Mouse (Mus musculus): ENCODE data around the gene Ppp1cc. TPM values are rescaled to one million over a fixed set of nuclear protein-coding genes. Genes with fewer than 3 reads are reported as not detected.
A peak's percentile ranks its signal among the peaks of the same experiment; 100 is the strongest.

Gene Ppp1cc
- total RNA-seq (2021) = 100 to 1,000 TPM; 134 to 152 TPM
- long read RNA-seq, experiment 1, transcript Ppp1cc-201 (8 exons, 1,442 nt) = minor isoform, 25 of 141 reads
- long read RNA-seq, experiment 1, transcript Ppp1cc-202 (7 exons, 2,384 nt) = major isoform, 98 of 141 reads
- long read RNA-seq, experiment 1, transcript Ppp1cc-203 (6 exons, 2,492 nt) = minor isoform, 5 of 141 reads
- long read RNA-seq, experiment 1, partial matches to known transcripts = 6 of 141 reads
- long read RNA-seq, experiment 1, other reads (novel, unspliced or antisense) = 6 of 141 reads
- long read RNA-seq, experiment 2, transcript Ppp1cc-201 (8 exons, 1,442 nt) = minor isoform, 20 of 162 reads
- long read RNA-seq, experiment 2, transcript Ppp1cc-202 (7 exons, 2,384 nt) = major isoform, 117 of 162 reads
- long read RNA-seq, experiment 2, transcript Ppp1cc-203 (6 exons, 2,492 nt) = minor isoform, 8 of 162 reads
- long read RNA-seq, experiment 2, partial matches to known transcripts = 6 of 162 reads
- long read RNA-seq, experiment 2, other reads (novel, unspliced or antisense) = 10 of 162 reads

GRCm38 (mm10) chr5:122157827-122158381 is at the start of gene Ppp1cc:
Ppp1cc (plus strand) TSS chr5:122158278.
- peak; percentile 92 to 94 for DNase-seq (ENCODE audit: low spot score in 2 of 2)

DNA sequence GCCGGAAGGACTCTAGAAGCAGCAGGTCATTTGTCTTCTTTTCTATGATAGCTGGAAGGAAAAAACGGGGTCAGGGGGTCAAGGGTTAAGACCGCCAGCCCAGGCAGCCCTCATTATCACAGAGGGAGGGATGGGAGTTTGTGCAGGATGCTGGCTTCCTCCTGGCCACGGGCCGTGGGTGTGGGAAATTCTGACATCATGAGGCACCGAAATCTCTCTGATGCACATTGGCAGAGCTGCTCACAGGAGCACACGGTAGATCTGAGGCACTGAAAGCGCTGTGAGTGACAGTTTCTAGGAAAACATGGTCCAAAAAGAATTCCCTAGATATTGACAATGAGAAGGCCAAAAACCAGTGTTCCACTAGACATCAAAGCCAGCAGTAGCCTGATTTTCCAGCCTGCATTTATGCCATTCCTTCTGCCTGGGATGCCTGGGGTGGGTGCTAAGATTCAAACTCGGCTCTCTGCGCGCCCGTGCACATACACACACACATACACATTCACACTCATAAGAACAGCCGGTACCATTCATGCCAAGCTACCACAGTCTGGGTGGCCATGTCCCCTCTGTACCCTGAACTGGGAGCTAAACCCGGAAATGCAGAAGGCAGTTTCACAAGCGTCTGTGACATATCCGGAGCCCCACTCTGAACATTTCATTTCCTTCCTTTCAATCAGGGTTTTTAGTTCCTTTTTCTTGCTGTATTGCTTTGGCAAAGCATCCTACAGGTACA is 48.6 kb upstream of the Ppp1cc start:
- DNase-seq (ENCODE audit: low spot score in 2 of 2) = no peak

GRCm38 (mm10) chr5:122110625-122111024 is 47.5 kb upstream of the Ppp1cc start:
- no peak for DNase-seq (ENCODE audit: low spot score in 2 of 2)

GRCm38 (mm10) chr5:122111091-122111932 is 46.8 kb upstream of the Ppp1cc start:
- DNase-seq (ENCODE audit: low spot score in 2 of 2) = no peak

- DNase-seq (ENCODE audit: low spot score in 2 of 2) = no peak
These were observed 46.2 kb upstream of the Ppp1cc start for GRCm38 (mm10) chr5:122111933-122112248.

DNA sequence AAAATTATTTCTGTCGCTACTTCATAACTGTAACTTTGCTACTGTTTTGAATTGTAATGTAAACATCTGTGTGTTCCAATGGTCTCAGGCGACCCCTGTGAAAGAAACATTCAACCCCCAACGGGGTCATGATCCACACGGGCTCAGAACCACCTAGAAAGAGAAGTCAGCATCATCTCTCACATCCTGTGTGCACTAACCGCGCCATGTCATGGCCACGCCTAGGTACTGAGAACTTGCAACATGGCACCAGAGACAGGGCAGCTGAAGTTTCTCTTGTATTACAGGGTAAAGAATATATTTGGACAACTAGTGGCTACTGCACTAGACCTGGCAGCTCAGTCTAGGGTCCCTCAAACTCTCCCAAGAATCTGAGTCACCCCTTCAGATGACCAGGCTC is 44.6 kb upstream of the Ppp1cc start:
- DNase-seq (ENCODE audit: low spot score in 2 of 2) = no peak

- peak; percentile 41 to 48 for DNase-seq (ENCODE audit: low spot score in 2 of 2)
These were observed 43.9 kb upstream of the Ppp1cc start for GRCm38 (mm10) chr5:122114176-122114575.

GRCm38 (mm10) chr5:122115266-122115763 is 42.8 kb upstream of the Ppp1cc start:
- DNase-seq (ENCODE audit: low spot score in 2 of 2) = no peak

GRCm38 (mm10) chr5:122116243-122116642 is 41.8 kb upstream of the Ppp1cc start:
- DNase-seq (ENCODE audit: low spot score in 2 of 2) = no peak

DNA sequence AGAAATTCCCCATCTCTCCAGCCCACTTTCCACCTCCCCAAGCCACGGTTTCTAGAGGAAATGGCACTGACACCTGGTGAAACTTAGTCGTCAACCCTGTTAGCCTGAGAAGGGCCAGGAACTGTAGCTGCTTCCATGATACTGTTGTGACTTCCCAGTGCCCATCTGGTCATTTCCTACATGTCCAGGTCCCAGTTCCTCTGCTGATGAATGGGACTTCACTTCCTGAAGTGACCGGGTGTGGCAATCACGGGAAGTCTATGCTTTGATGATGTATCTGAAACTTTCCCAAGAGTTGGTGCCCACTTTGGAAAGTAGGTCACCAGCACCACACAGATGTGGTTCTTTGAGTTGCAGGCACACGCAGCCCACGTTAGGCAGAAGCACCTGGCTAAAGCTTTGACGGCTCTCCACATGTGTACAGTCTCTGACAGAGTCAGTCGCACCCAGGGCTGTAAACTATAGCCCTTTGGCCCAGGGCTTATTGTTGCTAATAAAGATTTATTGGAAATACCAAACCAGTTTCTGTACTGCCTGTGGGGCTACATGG is 32.8 kb upstream of the Ppp1cc start:
- no peak for DNase-seq (ENCODE audit: low spot score in 2 of 2)

- DNase-seq (ENCODE audit: low spot score in 2 of 2) = peak in 1 of 2 experiments; percentile 76
These were observed 28.9 kb upstream of the Ppp1cc start for GRCm38 (mm10) chr5:122129068-122129655.

DNA sequence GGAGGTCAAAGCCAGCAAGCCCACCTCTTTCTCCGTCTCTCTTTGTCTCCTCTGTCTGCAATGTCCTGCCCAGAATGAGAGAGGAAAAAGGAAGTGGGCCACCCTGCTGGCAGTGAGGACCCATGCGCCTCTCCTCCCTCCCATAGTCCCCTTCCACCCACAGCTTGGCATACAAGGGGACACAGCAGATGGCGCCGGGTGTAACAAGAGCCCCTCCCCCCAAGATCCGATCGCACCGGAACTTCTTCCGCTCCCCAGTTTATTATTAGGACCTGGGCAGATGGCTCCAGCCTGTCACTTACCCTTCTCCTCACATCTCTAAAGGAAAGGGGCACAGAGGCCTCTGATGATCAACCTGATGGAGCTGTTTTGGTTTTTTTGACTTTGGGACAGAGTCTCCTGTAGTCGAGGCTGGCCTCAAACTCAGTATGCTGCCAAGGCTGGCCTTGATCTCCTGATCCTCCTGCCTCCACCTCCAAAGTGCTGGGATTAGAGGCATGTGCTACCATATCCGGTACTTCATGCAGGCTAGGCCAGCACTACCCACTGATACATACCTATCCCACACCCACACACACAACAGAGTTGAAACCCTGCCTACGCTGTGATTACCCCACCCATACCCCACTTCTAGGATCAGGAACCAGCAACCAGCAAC is 27.6 kb upstream of the Ppp1cc start:
- no peak for DNase-seq (ENCODE audit: low spot score in 2 of 2)

GRCm38 (mm10) chr5:122131076-122132051 is 26.7 kb upstream of the Ppp1cc start:
- peak; percentile 86 to 90 for DNase-seq (ENCODE audit: low spot score in 2 of 2)

- DNase-seq (ENCODE audit: low spot score in 2 of 2) = peak in 1 of 2 experiments; percentile 7
These were observed 25.7 kb upstream of the Ppp1cc start for GRCm38 (mm10) chr5:122132167-122133049.

DNA sequence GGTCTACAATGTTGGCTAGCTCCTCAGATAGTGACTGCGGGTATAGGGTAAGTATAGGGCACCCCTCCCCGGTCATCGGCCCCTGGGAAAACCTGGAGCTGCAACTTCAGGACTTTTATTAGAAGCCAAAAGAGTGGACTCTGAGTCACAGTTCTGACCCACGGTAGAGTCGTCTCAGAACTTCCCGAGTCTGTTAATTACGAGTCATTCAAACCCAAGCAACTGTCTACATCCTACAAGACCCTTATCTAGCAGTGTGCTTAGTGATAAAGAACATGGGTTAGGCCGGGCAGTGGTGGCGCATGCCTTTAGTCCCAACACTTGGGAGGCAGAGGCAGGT is 25.1 kb upstream of the Ppp1cc start:
- no peak for DNase-seq (ENCODE audit: low spot score in 2 of 2)

- no peak for DNase-seq (ENCODE audit: low spot score in 2 of 2)
These were observed 23.4 kb upstream of the Ppp1cc start for GRCm38 (mm10) chr5:122134395-122135289.
